Mouse (Mus musculus) embryonic facial prominence, embryonic 14.5 days (tissue): ENCODE measurements at regions not wholly inside any gene's neighbourhood (a gene's known extent, or its start where the extent isn't known, plus 50 kb on each side); places are given as distances from the start of the nearest gene placed in this dataset.

Experiments
- ATAC-seq: fragments of 200-750 bp; cut with Nextera tagmentation; 2 replicates; pipeline ENCODE4 v1.8.0; 2017; ENCODE audit warnings: low read depth, moderate number of reproducible peaks, moderate TSS enrichment
- DNase-seq: peaks from one replicate; pipeline ENCODE4 v3.0.0-alpha.2; 2015; ENCODE audit warnings: low spot score
- H3K27ac ChIP-seq: fragments of 300-500 bp; sonication (generic); replicated peaks from 2 replicates; pipeline ENCODE4 v1.5.1; 2014; ENCODE audit warnings: low read depth, mild to moderate bottlenecking, low read length, moderate library complexity
- H3K27me3 ChIP-seq: fragments of 300-500 bp; sonication (generic); replicated peaks from 2 replicates; pipeline ENCODE4 v1.6.1; 2014; ENCODE audit warnings: low read length; ENCODE audit not compliant: control insufficient read depth, insufficient read depth
- H3K36me3 ChIP-seq: fragments of 300-500 bp; sonication (generic); 2 replicates; pipeline ENCODE4 v1.6.1; 2014; ENCODE audit warnings: low read length, mixed read lengths; ENCODE audit not compliant: control insufficient read depth, insufficient read depth
- H3K4me1 ChIP-seq: fragments of 300-500 bp; sonication (generic); 2 replicates; pipeline ENCODE4 v1.6.1; 2014; ENCODE audit warnings: antibody characterized with exemption, low read length; ENCODE audit not compliant: control insufficient read depth, insufficient read depth
- H3K4me2 ChIP-seq: fragments of 300-500 bp; sonication (generic); 2 replicates; pipeline ENCODE4 v1.6.1; 2014; ENCODE audit warnings: low read depth, mild to moderate bottlenecking, low read length, moderate library complexity, mixed read lengths
- H3K4me3 ChIP-seq: fragments of 300-500 bp; sonication (generic); 2 replicates; pipeline ENCODE4 v1.5.1; 2014; ENCODE audit warnings: low read depth, mild to moderate bottlenecking, low read length
- H3K9ac ChIP-seq: fragments of 300-500 bp; sonication (generic); 2 replicates; pipeline ENCODE4 v1.6.1; 2014; ENCODE audit warnings: low read depth, mild to moderate bottlenecking, low read length, moderate library complexity, mixed read lengths
- H3K9me3 ChIP-seq: fragments of 300-500 bp; sonication (generic); 2 replicates; pipeline ENCODE4 v1.6.1; 2016; ENCODE audit warnings: low read length; ENCODE audit not compliant: control insufficient read depth
- WGBS: fragments of 180-500 bp; shearing (Covaris S2); extraction: QIAGEN DNeasy Blood & Tissue Kit; methylation state at CpG from one replicate; pipeline ENCODE4 v1.1.7; 2014; 5-methylcytosine and 5-hydroxymethylcytosine counted together

- H3K27me3 ChIP-seq: no peaks in the 10 kb centered on the region
- no peak for ATAC-seq
- no peak overlapping the region for H3K4me3 ChIP-seq
- no peak for DNase-seq
- H3K4me2 ChIP-seq: no peak overlapping the region
- H3K4me1 ChIP-seq: no peaks in the 10 kb centered on the region
- no peak overlapping the region for H3K9ac ChIP-seq
- no peaks in the 10 kb centered on the region for H3K9me3 ChIP-seq
- WGBS: 81% methylated on average over 3 of the region's 3 CpGs
- no peaks in the 10 kb centered on the region for H3K36me3 ChIP-seq
- H3K27ac ChIP-seq: no peak overlapping the region
Observed at GRCm38 (mm10) chr11:90110170-90110569, 77.3 kb upstream of the Gm45716 start.

GRCm38 (mm10) chr11:90112174-90112573, 75.3 kb upstream of the Gm45716 start:
- H3K36me3 ChIP-seq: no peaks in the 10 kb centered on the region
- H3K9ac ChIP-seq: no peak overlapping the region
- no peaks in the 10 kb centered on the region for H3K9me3 ChIP-seq
- H3K4me2 ChIP-seq: no peak overlapping the region
- no peak overlapping the region for H3K27ac ChIP-seq
- H3K4me1 ChIP-seq: peaks cover 6% of the 10 kb centered on the region
- no peak overlapping the region for H3K4me3 ChIP-seq
- ATAC-seq: no peak
- H3K27me3 ChIP-seq: no peaks in the 10 kb centered on the region
- 81% methylated on average over 7 of the region's 7 CpGs for WGBS
- no peak for DNase-seq

DNA sequence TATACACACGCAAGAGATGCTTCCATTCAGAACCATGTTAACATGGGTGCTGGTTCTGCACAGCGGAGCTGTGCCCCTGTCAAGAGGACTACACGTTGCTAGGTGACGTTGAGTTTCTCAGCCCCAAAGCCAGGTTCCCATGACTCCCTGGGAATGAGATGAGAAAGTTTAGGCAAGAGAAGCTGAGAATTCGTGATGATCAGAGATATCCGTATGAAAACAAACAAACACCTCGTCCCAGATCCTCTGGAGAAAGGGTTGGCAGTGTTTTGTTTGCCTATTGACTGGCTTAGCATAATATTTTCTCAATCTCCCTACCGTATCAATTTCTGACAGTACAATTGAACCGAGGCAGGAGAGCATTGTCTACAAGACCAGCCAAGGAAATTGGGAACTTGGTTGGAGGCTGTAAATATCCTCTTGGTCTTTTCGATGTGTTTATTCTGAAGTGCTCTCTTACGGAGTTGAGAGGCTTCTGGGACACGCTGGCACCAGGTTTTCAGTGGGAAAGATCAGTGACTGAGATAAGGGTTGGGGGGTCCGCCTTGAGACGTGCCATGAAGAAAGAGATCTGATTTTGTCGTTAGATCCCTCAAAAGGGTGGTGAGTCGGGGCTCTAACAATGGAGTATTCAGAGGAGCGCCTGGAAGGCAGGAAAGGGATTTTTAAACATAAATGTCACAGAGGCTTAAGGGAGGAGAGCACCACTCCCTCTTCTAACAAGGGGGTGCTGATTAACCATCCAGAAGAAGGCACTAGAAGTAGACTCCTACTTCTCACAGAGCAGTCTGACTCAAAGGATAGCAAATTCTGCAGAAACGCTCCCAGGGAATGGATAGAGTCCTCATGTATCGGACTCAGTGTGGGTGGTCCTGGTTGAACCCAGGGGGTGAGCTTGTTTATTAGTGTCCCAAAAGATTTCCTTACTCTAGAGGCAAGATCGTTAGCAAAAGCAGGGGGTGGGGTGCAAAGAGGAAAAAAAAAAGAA, 70.5 kb upstream of the Gm45716 start:
- Histone ChIP-seq H3K27ac (0 out of 2 replicates have a peak overlapping the region, but pooled peaks have one; percentile 13), H3K9me3 (no peaks in the 10 kb centered on the region), H3K4me2 (peak overlapping the region; percentile 26), H3K4me3 (no peak overlapping the region), H3K27me3 (no peaks in the 10 kb centered on the region), H3K36me3 (no peaks in the 10 kb centered on the region), H3K4me1 (peaks cover 11% of the 10 kb centered on the region), H3K9ac (no peak overlapping the region)
- 30% methylated on average over 20 of the region's 20 CpGs for WGBS
- peak; percentile 5 for DNase-seq
- no peak for ATAC-seq

DNA sequence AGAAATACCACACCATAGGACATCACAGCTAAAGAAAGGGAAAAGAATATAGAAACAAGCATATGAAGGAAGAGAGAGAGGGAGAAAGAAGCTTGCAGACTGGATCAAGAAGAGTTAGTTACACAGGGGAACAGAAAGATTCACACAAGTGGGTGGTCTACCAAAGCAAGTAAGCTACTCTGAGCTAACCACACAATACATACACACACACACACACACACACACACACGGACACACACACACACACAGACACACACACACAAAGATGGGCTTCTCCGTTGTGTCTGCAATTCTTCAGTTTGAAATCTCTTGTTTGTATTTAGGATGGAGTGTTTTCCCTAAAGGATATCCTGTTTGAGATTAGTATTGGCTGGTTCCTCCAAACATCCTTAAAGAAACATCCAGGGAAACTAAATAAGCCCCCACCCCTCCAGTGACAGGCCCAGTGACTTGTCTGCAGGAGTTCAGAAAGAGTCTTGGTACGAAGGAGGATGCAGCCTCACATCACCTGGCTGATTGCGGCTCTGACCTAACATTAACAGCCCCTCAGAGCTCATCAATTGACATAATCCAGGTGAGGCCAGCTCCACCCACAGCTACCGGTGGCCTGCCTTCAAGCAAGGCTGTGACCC, 69.7 kb upstream of the Gm45716 start:
- no peak overlapping the region for H3K27ac ChIP-seq
- WGBS: 60% methylated on average over 5 of the region's 5 CpGs
- no peak overlapping the region for H3K9ac ChIP-seq
- no peaks in the 10 kb centered on the region for H3K27me3 ChIP-seq
- no peak overlapping the region for H3K4me3 ChIP-seq
- H3K4me1 ChIP-seq: peaks cover 17% of the 10 kb centered on the region
- DNase-seq (no peak), ATAC-seq (no peak)
- no peaks in the 10 kb centered on the region for H3K36me3 ChIP-seq
- peak overlapping the region; percentile 26; the same call in 1 of the 2 replicates for H3K4me2 ChIP-seq
- no peaks in the 10 kb centered on the region for H3K9me3 ChIP-seq

DNA sequence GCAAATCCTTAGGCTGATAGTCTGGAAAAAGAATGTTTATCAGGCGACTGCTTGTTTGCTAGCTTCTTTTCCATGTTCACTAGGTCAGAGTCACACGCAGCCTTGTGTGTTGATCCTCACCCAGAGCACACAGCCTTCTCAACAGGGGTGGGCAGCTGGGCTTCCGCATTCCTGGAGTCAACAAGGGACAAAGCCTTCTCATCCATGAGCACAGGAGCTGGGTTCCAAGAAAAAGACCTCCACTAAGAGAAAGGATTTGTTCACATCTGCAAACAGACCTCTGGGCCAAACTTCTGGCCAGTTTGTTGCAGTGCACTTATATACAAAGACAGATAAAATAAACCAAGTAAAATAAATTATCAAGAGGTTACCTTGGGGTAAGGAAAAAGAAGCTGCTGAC, 65.6 kb upstream of the Gm45716 start:
- DNase-seq (peak; percentile 72), ATAC-seq (peak; percentile 47; the same call in 1 of the 2 replicates)
- Histone ChIP-seq H3K4me1 (peaks cover 15% of the 10 kb centered on the region), H3K9me3 (no peaks in the 10 kb centered on the region), H3K27ac (no peak overlapping the region), H3K36me3 (no peaks in the 10 kb centered on the region), H3K4me2 (no peak overlapping the region), H3K9ac (no peak overlapping the region), H3K4me3 (no peak overlapping the region), H3K27me3 (no peaks in the 10 kb centered on the region)
- 39% methylated on average over 3 of the region's 3 CpGs for WGBS

DNA sequence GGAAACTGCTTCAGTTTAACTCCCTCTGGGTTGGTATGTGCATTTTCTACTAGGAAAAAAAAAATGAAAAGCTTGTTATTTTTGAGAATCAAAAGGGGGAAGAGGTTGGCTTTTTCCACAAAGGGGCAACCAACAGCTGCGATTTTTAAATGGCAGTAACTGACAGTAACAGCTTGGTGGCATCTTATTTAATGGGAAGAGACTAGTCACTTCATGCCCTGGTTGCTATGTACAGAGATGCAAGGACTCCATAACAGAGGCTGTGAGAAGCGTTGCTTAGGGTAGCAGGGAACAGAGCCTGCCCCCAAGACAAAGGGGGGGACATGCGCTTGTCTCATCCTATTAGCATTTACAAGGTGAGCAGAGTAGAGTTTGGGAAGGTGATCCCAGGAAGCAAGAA, 64.8 kb upstream of the Gm45716 start:
- no peak overlapping the region for H3K4me3 ChIP-seq
- no peak overlapping the region for H3K4me2 ChIP-seq
- ATAC-seq (no peak), DNase-seq (peak; percentile 24)
- H3K9me3 ChIP-seq: no peaks in the 10 kb centered on the region
- H3K27ac ChIP-seq: no peak overlapping the region
- H3K4me1 ChIP-seq: 0 out of 2 replicates have a peak, but pooled peaks cover 8% of the 10 kb centered on the region
- no peaks in the 10 kb centered on the region for H3K27me3 ChIP-seq
- 67% methylated on average over 3 of the region's 3 CpGs for WGBS
- H3K36me3 ChIP-seq: no peaks in the 10 kb centered on the region
- H3K9ac ChIP-seq: no peak overlapping the region

GRCm38 (mm10) chr11:90123851-90124250, 63.6 kb upstream of the Gm45716 start:
- Histone ChIP-seq H3K4me1 (0 out of 2 replicates have a peak, but pooled peaks cover 7% of the 10 kb centered on the region), H3K9ac (no peak overlapping the region), H3K27ac (no peak overlapping the region), H3K9me3 (no peaks in the 10 kb centered on the region), H3K4me3 (no peak overlapping the region), H3K4me2 (no peak overlapping the region), H3K36me3 (no peaks in the 10 kb centered on the region), H3K27me3 (no peaks in the 10 kb centered on the region)
- WGBS: 80% methylated on average over 5 of the region's 5 CpGs
- DNase-seq (no peak), ATAC-seq (no peak)

DNA sequence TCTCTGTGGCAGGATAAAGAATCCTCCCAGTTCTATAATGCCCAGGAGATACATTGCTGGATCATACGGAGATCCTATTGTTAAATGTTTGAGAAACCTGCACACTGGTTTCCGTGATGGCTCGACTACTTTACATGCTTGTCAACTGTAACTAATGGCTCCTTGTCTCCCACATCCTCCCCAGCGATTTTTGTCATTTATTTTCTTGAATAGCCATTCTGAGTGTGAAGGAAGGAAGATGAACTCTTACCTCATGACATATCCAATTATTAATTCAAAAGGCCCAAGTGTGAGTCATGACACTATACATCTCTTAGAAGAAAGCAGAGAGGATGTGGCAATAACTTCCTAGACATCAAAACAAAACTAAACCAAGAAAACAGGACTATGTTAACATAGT, 61.2 kb upstream of the Gm45716 start:
- DNase-seq: no peak
- Histone ChIP-seq H3K36me3 (no peaks in the 10 kb centered on the region), H3K4me1 (peaks cover 17% of the 10 kb centered on the region; the same call in 1 of the 2 replicates), H3K4me2 (no peak overlapping the region), H3K9ac (no peak overlapping the region), H3K27ac (no peak overlapping the region), H3K9me3 (no peaks in the 10 kb centered on the region), H3K27me3 (no peaks in the 10 kb centered on the region), H3K4me3 (no peak overlapping the region)
- 72% methylated on average over 4 of the region's 4 CpGs for WGBS
- no peak for ATAC-seq
